Mouse (Mus musculus): Measurements from ENCODE around the gene A630095N17Rik.

GRCm38 (mm10) chr1:75181377-75181870 is 50.5 kb downstream of the A630095N17Rik start:
- TF ChIP-seq CTCF (IDR thresholded peaks at IDR 0.05) (no peak), EP300 (IDR thresholded peaks at IDR 0.05) (no peak)
